Mouse (Mus musculus) liver, embryonic 15.5 days (tissue): ENCODE results near the gene Gm49425. TPM values are rescaled to one million over a fixed set of nuclear protein-coding genes. Genes with fewer than 3 reads are reported as not detected.
"Not testable (repeated sequence)": the region's sequence is repeated elsewhere in the genome, so short reads cannot be mapped to it uniquely, and the experiment has no call there.

Source experiments
- ATAC-seq: fragments of 200-750 bp; cut with Nextera tagmentation; 2 replicates; pipeline ENCODE4 v1.8.0; 2017; ENCODE audit warnings: moderate number of reproducible peaks, mild to moderate bottlenecking, moderate library complexity; ENCODE audit not compliant: insufficient read depth
- H3K27ac ChIP-seq: fragments of 300-500 bp; sonication (generic); replicated peaks from 2 replicates; pipeline ENCODE4 v1.5.1; 2015; ENCODE audit warnings: mild to moderate bottlenecking, inconsistent platforms
- H3K27me3 ChIP-seq: fragments of 300-500 bp; sonication (generic); 2 replicates; pipeline ENCODE4 v1.6.1; 2015; ENCODE audit warnings: mild to moderate bottlenecking, inconsistent platforms
- H3K36me3 ChIP-seq: fragments of 300-500 bp; sonication (generic); replicated peaks from 2 replicates; pipeline ENCODE4 v1.6.1; 2015; ENCODE audit warnings: moderate library complexity, mild to moderate bottlenecking, inconsistent platforms
- H3K4me1 ChIP-seq: fragments of 300-500 bp; sonication (generic); replicated peaks from 2 replicates; pipeline ENCODE4 v1.6.1; 2015; ENCODE audit warnings: inconsistent platforms
- H3K4me2 ChIP-seq: fragments of 300-500 bp; sonication (generic); 2 replicates; pipeline ENCODE4 v1.6.1; 2015; ENCODE audit warnings: moderate library complexity, mild to moderate bottlenecking, inconsistent platforms
- H3K4me3 ChIP-seq: fragments of 300-500 bp; sonication (generic); replicated peaks from 2 replicates; pipeline ENCODE4 v1.5.1; 2015; ENCODE audit warnings: mild to moderate bottlenecking, inconsistent platforms
- H3K9ac ChIP-seq: fragments of 300-500 bp; sonication (generic); 2 replicates; pipeline ENCODE4 v1.6.1; 2015; ENCODE audit warnings: moderate library complexity, mild to moderate bottlenecking, inconsistent platforms
- H3K9me3 ChIP-seq: fragments of 300-500 bp; sonication (generic); replicated peaks from 2 replicates; pipeline ENCODE4 v1.6.1; 2016; ENCODE audit warnings: inconsistent platforms
- WGBS: fragments of 180-500 bp; shearing (Covaris S2); methylation state at CpG from one replicate; pipeline ENCODE4 v1.1.7; 2015; ENCODE audit warnings: mixed read lengths; ENCODE audit not compliant: insufficient replicate concordance; 5-methylcytosine and 5-hydroxymethylcytosine counted together
- polyA plus RNA-seq: library from polyadenylated mRNA; unstranded; fragments of >200 nt; fragmentation: Nextera tagmentation; extraction: Ambion mirVana; gene quantifications from 2 replicates; pipeline ENCODE4 v1.2.1, GENCODE M21; 2015

The Gm49425 gene
- not detected in 2 replicates for polyA plus RNA-seq

DNA sequence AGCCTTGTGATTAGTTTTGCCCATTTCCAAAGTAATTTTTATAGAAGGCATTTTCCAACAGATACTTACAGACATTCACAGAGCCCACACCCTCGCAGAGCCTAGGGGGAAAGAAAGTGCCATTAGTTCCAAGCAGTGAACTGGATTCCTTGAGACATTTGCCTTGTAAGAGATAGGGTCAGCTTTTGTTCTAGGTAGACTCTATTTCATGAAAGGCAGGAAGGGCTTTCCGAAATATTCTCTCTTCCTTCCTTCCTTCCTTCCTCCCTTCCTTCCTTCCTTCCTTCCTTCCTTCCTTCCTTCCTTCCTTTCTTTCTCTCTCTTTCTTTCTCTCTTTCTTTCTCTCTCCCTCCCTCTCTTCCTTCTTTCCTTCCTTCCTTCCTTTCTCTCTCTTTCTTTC lies at the start of gene Gm49425:
TSS of gene Gm49425 (minus strand) at position 101 of the 400 bp plus-strand sequence.
- not testable (repeated sequence) for H3K4me1 ChIP-seq, H3K36me3 ChIP-seq, H3K4me3 ChIP-seq, H3K9me3 ChIP-seq, H3K9ac ChIP-seq, H3K27me3 ChIP-seq, ATAC-seq, H3K27ac ChIP-seq, H3K4me2 ChIP-seq
- WGBS, result 30% methylated on average over 2 of the region's 2 CpGs

DNA sequence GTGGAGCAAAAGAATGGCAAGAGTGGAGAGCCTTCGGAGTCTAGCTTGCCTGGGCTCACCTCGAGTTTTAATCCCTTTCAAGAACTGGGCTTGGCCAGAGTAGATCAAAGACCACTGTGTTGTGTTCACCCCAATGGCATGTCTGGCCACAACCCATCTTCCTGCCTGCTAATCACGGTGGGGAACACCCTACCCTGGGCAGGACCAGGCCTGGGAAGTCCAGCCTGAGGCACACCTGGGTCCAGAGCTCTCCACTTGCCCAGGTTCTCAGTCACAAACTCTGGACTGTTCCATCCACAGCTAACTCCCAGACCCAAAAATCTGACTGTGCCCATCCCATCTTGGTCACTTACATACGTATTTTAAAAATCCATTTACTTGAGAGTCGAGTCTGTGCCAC lies 45.8 kb upstream of the Gm49425 start, which contains the start of gene Krt90:
TSS of gene Krt90 (minus strand) at position 101 of the 400 bp plus-strand sequence.
- Histone ChIP-seq H3K4me1 (no peaks in the 10 kb centered on the region), H3K9me3 (no peaks in the 10 kb centered on the region), H3K9ac (no peak within 1 kb of the TSS), H3K36me3 (no peaks in the 10 kb centered on the region), H3K4me3 (no peak within 1 kb of the TSS), H3K27me3 (no peaks in the 10 kb centered on the region), H3K4me2 (no peak within 1 kb of the TSS), H3K27ac (no peak within 1 kb of the TSS)
- WGBS, result 43% methylated on average over 5 of the region's 5 CpGs
- no peak for ATAC-seq

DNA sequence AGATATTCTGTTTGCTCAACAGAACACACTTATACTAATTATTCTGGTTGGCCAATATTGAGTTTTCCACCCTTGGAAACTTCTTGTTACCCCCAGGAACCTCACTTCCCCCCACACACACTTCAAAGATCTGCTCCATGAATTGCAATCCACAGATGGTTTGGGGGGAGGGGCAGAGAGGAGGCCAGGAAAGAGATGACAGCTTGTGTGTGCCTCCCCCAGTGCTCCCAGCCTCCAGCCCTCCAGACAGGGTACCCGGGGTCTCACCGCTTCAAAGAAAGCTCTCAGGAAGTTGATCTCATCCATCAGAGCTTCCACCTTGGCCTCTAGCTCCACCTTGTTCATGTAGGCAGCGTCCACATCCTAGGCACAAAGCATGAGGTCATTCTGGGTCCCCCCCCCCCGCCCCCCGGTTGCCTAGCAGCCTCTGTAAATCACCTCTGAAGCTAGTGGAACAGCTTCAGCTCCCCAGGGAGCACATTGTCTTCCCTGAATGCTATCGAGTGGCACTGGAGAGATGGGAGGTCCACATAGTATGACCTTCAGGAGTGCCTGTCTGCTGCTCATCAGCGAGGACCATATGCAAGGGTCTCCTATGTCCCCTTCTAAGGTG lies 41.1 kb upstream of the Gm49425 start:
- WGBS, result 9% methylated on average over 7 of the region's 7 CpGs
- Histone ChIP-seq H3K9ac (no peak overlapping the region), H3K36me3 (no peaks in the 10 kb centered on the region), H3K4me3 (no peak overlapping the region), H3K4me1 (no peaks in the 10 kb centered on the region), H3K9me3 (no peaks in the 10 kb centered on the region), H3K27me3 (peaks cover 3% of the 10 kb centered on the region; the same call in 1 of the 2 replicates), H3K4me2 (no peak overlapping the region), H3K27ac (no peak overlapping the region)
- ATAC-seq, result no peak

DNA sequence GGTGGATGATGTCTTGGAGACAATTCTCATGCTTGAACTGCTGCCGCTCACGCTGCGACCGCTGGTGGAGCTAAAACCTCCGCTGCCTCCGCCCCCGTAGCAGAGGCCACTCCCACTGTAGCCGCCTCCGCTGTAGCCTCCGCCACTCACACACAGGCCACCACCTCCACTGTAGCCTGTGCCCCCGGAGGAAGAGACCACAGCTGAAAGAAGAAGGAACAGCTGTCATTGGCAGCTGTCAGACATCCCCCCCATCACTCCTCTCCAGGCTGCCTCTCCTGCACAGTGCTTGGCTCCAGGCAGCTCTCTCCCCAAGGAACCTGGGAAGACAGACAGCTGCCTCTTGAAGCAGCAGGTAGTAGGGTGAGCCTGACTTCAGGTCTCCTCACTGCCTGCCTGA lies 36.1 kb upstream of the Gm49425 start:
- ATAC-seq, result no peak
- H3K4me1 ChIP-seq, result no peaks in the 10 kb centered on the region
- no peak overlapping the region for H3K4me2 ChIP-seq
- H3K36me3 ChIP-seq, result no peaks in the 10 kb centered on the region
- H3K9ac ChIP-seq, result no peak overlapping the region
- no peak overlapping the region for H3K27ac ChIP-seq
- no peaks in the 10 kb centered on the region for H3K9me3 ChIP-seq
- no peak overlapping the region for H3K4me3 ChIP-seq
- 3% methylated on average over 10 of the region's 11 CpGs for WGBS
- H3K27me3 ChIP-seq, result peaks cover 8% of the 10 kb centered on the region

DNA sequence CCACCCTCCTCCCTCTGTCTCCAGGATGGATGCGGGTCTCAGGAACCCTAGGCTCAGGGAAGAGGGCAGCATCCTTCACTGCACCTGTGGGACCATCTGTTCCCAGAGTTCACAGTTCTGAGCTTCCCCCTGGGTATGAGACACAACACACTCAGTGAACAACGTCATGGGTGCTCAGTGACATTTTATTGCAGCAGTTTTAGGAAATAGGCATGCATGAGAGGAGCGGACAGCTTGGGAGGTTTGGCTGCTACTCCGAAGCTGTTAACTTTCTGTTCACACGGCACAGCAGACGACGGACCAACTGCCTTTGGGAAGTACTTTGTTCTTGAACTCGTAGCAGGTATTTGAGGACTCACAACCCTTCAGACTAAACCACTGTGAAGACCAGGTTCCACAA lies 35.1 kb upstream of the Gm49425 start:
- Histone ChIP-seq H3K27ac (no peak overlapping the region), H3K4me3 (no peak overlapping the region), H3K4me1 (no peaks in the 10 kb centered on the region), H3K9me3 (no peaks in the 10 kb centered on the region), H3K27me3 (peaks cover 8% of the 10 kb centered on the region), H3K4me2 (no peak overlapping the region), H3K36me3 (no peaks in the 10 kb centered on the region), H3K9ac (no peak overlapping the region)
- WGBS, result 63% methylated on average over 8 of the region's 8 CpGs
- no peak for ATAC-seq

DNA sequence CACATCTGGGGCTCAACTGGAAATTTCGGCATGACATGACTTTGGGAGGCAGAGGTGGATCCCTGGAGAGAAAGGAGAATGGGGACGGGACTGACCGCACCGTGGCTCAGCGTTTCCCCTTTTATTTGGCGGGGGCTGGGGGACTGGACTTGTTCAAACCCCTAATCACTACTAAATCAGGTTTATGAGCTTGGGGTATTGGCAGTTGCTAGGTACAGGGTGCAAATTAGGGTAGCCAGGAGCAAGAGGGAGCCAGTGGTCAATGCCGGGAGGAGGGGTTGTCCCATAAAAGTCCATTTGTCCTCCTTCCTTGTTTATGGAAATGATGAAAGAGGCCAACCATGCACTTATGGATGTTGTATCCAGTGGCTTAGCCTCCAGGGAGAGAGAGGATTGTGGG lies 33.5 kb upstream of the Gm49425 start, which contains the start of gene Krt82:
TSS of gene Krt82 (minus strand) at position 101 of the 400 bp plus-strand sequence.
- Histone ChIP-seq H3K36me3 (no peaks in the 10 kb centered on the region), H3K4me2 (no peak within 1 kb of the TSS), H3K9ac (no peak within 1 kb of the TSS), H3K27me3 (peaks cover 8% of the 10 kb centered on the region), H3K27ac (no peak within 1 kb of the TSS), H3K4me3 (no peak within 1 kb of the TSS), H3K9me3 (no peaks in the 10 kb centered on the region), H3K4me1 (no peaks in the 10 kb centered on the region)
- no peak for ATAC-seq
- 72% methylated on average over 7 of the region's 7 CpGs for WGBS

DNA sequence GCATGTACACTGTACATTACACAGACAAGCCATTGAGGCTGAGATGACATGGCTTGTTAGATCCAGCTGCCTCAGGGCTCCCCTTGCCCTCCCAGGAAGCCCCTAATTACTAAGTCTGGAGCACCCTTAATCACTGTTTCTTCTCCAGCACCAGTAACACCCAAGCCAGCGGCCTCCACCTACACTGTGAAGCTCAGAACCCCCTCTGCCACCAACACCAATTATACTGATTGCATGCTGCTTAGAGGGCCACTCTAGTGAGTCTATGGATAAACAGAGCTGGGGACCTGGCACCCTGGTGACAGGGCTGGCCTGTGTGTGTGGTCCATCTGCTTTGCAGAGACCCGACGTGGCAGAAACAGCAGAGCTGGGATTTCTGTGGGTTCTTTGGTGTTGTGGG lies 27.4 kb upstream of the Gm49425 start:
- H3K36me3 ChIP-seq, result no peaks in the 10 kb centered on the region
- WGBS, result 54% methylated on average over 3 of the region's 3 CpGs
- ATAC-seq, result no peak
- no peak overlapping the region for H3K4me2 ChIP-seq
- H3K4me1 ChIP-seq, result no peaks in the 10 kb centered on the region
- H3K27ac ChIP-seq, result no peak overlapping the region
- H3K27me3 ChIP-seq, result no peaks in the 10 kb centered on the region
- H3K4me3 ChIP-seq, result no peak overlapping the region
- H3K9ac ChIP-seq, result no peak overlapping the region
- no peaks in the 10 kb centered on the region for H3K9me3 ChIP-seq

DNA sequence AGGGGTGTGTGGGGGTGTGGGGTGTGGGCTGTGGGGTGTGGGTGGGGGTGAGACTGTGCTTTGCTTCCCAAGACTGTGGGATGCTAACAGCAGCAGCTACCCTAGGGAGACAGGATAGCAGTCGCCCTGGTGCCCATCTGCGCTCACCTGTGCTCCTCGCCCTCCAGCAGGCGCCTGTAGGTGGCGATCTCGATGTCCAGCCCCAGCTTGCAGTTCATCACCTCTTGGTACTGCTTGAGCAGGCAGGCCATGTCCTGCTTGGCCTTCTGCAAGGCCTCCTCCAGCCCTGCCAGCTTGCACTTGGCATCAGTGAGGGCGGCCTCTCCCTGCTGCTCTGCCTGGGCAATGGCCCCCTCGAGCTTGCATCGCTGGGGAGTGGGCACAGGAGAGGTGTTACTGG lies 25.5 kb upstream of the Gm49425 start:
- ATAC-seq, result no peak
- no peak overlapping the region for H3K4me2 ChIP-seq
- no peak overlapping the region for H3K4me3 ChIP-seq
- no peaks in the 10 kb centered on the region for H3K36me3 ChIP-seq
- no peaks in the 10 kb centered on the region for H3K9me3 ChIP-seq
- H3K27ac ChIP-seq, result no peak overlapping the region
- H3K9ac ChIP-seq, result no peak overlapping the region
- H3K4me1 ChIP-seq, result no peaks in the 10 kb centered on the region
- WGBS, result 47% methylated on average over 9 of the region's 9 CpGs
- no peaks in the 10 kb centered on the region for H3K27me3 ChIP-seq

DNA sequence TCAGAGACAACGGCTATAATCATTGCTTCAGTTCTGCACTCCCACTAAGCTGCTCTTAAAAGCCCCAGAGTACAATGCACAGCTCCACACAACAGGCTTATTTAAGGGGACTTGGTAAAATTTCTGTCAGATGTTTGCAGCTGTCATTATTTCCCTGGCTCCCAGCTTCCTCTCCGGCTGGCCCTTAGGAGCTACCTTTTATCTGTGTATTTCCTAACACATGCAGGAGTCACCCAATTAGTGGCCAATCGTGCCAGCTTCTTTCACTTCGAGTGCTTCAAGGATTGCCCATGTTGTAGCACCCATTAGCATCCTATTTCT lies 21.5 kb upstream of the Gm49425 start:
- Histone ChIP-seq H3K4me2 (no peak overlapping the region), H3K27me3 (no peaks in the 10 kb centered on the region), H3K9me3 (no peaks in the 10 kb centered on the region), H3K36me3 (no peaks in the 10 kb centered on the region), H3K27ac (no peak overlapping the region), H3K4me1 (no peaks in the 10 kb centered on the region), H3K4me3 (no peak overlapping the region), H3K9ac (no peak overlapping the region)
- no peak for ATAC-seq
- 53% methylated on average over 4 of the region's 4 CpGs for WGBS

DNA sequence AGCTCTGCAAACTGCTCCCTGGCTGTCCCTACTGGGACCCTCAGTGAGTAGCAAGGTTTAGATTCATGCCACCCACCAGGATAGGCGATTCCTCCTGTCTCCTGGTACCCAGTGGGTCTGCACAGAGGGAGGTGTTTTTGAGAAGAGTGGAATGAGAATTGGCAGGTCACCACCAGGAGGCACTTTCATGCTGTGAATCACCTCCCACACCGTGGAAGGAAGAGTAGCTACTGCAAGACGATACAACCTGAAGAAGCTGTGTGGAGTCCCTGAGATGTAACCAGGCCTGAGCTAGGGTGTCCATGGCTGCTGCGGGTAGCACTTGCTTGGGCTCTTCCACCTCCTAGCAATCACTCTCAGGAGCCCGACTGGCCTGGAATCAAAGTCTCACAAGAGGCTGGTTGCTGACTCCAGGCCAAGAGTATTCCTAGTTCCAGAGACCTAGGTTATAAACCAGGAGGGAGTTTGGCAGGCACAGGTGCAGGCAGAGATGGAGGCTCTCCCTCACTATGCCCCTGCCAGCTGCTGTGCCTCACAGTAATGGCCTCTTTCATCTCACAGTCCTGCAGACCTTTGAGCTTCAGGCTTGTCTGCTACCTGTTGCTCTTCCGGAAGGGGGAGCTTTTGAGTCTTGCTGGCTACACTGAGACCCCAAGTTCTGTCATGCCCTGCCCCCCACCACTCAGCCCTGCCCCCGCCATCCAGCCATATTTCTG lies 21.0 kb upstream of the Gm49425 start:
- Histone ChIP-seq H3K9ac (no peak overlapping the region), H3K4me1 (no peaks in the 10 kb centered on the region), H3K27ac (no peak overlapping the region), H3K4me2 (no peak overlapping the region), H3K27me3 (no peaks in the 10 kb centered on the region), H3K4me3 (no peak overlapping the region), H3K9me3 (no peaks in the 10 kb centered on the region), H3K36me3 (no peaks in the 10 kb centered on the region)
- no peak for ATAC-seq
- 31% methylated on average over 7 of the region's 7 CpGs for WGBS

DNA sequence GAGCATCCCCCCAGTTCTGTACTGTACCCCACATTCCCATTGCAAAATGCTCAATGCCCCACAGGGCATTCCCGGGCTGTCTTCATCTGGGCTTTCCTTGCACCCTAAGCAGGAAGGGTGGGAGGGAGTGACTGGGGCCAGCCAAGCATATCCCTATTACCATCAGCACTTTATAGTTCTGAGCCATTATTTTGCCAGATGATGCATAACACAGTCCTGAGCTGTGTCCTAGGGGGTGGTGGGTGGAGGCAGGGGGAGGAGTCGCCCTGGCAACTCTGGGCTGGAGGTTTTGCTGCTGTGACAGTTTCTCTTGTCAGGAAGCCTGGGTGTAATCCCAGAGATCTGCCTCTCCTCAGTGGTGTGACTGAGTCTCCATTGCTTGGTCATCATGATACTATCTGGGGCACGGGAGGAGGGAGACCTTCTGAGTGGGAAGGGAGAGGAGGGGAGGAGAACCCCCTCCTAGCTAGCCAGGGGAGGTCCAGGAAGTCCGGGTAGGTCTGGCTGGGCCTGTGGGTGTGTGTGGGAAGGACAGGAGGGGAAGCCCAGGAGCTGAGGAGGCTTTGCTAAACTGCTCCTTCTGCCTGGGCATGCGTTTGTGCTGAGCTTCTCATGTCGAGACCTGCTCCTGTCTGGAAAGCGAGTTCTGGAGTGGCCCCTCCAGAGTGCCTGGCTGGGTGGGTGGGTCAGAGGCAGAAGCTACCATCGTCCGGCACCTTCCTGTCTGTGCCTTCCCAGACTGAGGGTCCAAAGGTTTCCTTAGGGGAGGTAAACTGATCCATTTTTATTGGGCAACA lies 19.2 kb upstream of the Gm49425 start:
- Histone ChIP-seq H3K27me3 (no peaks in the 10 kb centered on the region), H3K9me3 (no peaks in the 10 kb centered on the region), H3K4me3 (no peak overlapping the region), H3K4me2 (no peak overlapping the region), H3K27ac (no peak overlapping the region), H3K36me3 (no peaks in the 10 kb centered on the region), H3K4me1 (no peaks in the 10 kb centered on the region), H3K9ac (no peak overlapping the region)
- no peak for ATAC-seq
- 32% methylated on average over 9 of the region's 9 CpGs for WGBS
